Mouse (Mus musculus): Measurements from ENCODE around the gene Alox8. TPM values are rescaled to one million over a fixed set of nuclear protein-coding genes. Genes with fewer than 3 reads are reported as not detected.
A peak's percentile ranks its signal among the peaks of the same experiment; 100 is the strongest.

Alox8 gene
- polyA plus RNA-seq, 1 experiment from 2014 or later, result 0.20 TPM

GRCm38 (mm10) chr11:69218661-69219060 is 21.0 kb upstream of the Alox8 start:
- Histone ChIP-seq H3K36me3 (no peaks in the 10 kb centered on the region), H3K4me1 (no peaks in the 10 kb centered on the region), H3K9ac (no peak overlapping the region), H3K4me2 (no peak overlapping the region), H3K4me3 (no peak overlapping the region), H3K27ac (no peak overlapping the region), H3K27me3 (no peaks in the 10 kb centered on the region), H3K9me3 (no peaks in the 10 kb centered on the region)
- WGBS, result 50% methylated on average over 2 of the region's 2 CpGs
- ATAC-seq (ENCODE audit: insufficient number of reproducible peaks, low FRiP score, low TSS enrichment, low read depth), result no peak

- ATAC-seq (ENCODE audit: insufficient number of reproducible peaks, low FRiP score, low TSS enrichment, low read depth), result no peak
- H3K4me1 ChIP-seq, result no peaks in the 10 kb centered on the region
- 87% methylated on average over 5 of the region's 5 CpGs for WGBS
- H3K4me3 ChIP-seq, result no peak overlapping the region
- H3K9me3 ChIP-seq, result no peaks in the 10 kb centered on the region
- no peak overlapping the region for H3K4me2 ChIP-seq
- no peak overlapping the region for H3K27ac ChIP-seq
- H3K9ac ChIP-seq, result no peak overlapping the region
- no peaks in the 10 kb centered on the region for H3K27me3 ChIP-seq
- no peaks in the 10 kb centered on the region for H3K36me3 ChIP-seq
Observed at GRCm38 (mm10) chr11:69217411-69217810, 19.8 kb upstream of the Alox8 start.

- Histone ChIP-seq H3K27ac (no peak overlapping the region), H3K4me3 (peak overlapping the region; percentile 11), H3K4me1 (no peaks in the 10 kb centered on the region), H3K36me3 (no peaks in the 10 kb centered on the region), H3K9me3 (no peaks in the 10 kb centered on the region), H3K9ac (no peak overlapping the region), H3K27me3 (no peaks in the 10 kb centered on the region), H3K4me2 (0 out of 2 replicates have a peak overlapping the region, but pooled peaks have one; percentile 22)
- WGBS, result 20% methylated on average over 2 of the region's 2 CpGs
- ATAC-seq (ENCODE audit: insufficient number of reproducible peaks, low FRiP score, low TSS enrichment, low read depth), result no peak
Observed at GRCm38 (mm10) chr11:69211431-69211830, 13.8 kb upstream of the Alox8 start.

- no peak overlapping the region for H3K4me2 ChIP-seq
- H3K27me3 ChIP-seq, result peaks cover 15% of the 10 kb centered on the region
- no peak overlapping the region for H3K27ac ChIP-seq
- no peak for ATAC-seq (ENCODE audit: insufficient number of reproducible peaks, low FRiP score, low TSS enrichment, low read depth)
- no peaks in the 10 kb centered on the region for H3K9me3 ChIP-seq
- peaks cover 1% of the 10 kb centered on the region; the same call in 1 of the 2 replicates for H3K4me1 ChIP-seq
- no peaks in the 10 kb centered on the region for H3K36me3 ChIP-seq
- H3K4me3 ChIP-seq, result no peak overlapping the region
- no peak overlapping the region for H3K9ac ChIP-seq
- WGBS, result 75% methylated on average over 13 of the region's 13 CpGs
Observed at GRCm38 (mm10) chr11:69202469-69203230, 5.0 kb upstream of the Alox8 start.

GRCm38 (mm10) chr11:69200231-69200630 is 2.6 kb upstream of the Alox8 start:
- peaks cover 32% of the 10 kb centered on the region for H3K27me3 ChIP-seq
- no peak overlapping the region for H3K4me3 ChIP-seq
- no peak overlapping the region for H3K4me2 ChIP-seq
- H3K4me1 ChIP-seq, result peaks cover 11% of the 10 kb centered on the region; the same call in 1 of the 2 replicates
- WGBS, result 49% methylated on average over 6 of the region's 6 CpGs
- H3K9ac ChIP-seq, result no peak overlapping the region
- no peak overlapping the region for H3K27ac ChIP-seq
- H3K9me3 ChIP-seq, result no peaks in the 10 kb centered on the region
- no peaks in the 10 kb centered on the region for H3K36me3 ChIP-seq
- no peak for ATAC-seq (ENCODE audit: insufficient number of reproducible peaks, low FRiP score, low TSS enrichment, low read depth)

GRCm38 (mm10) chr11:69199251-69199650 is 1.6 kb upstream of the Alox8 start:
- Histone ChIP-seq H3K4me2 (no peak overlapping the region), H3K36me3 (no peaks in the 10 kb centered on the region), H3K27ac (no peak overlapping the region), H3K4me1 (peaks cover 11% of the 10 kb centered on the region; the same call in 1 of the 2 replicates), H3K9ac (no peak overlapping the region), H3K4me3 (no peak overlapping the region), H3K27me3 (peaks cover 32% of the 10 kb centered on the region), H3K9me3 (no peaks in the 10 kb centered on the region)
- no peak for ATAC-seq (ENCODE audit: insufficient number of reproducible peaks, low FRiP score, low TSS enrichment, low read depth)
- WGBS, result 75% methylated on average over 1 of the region's 1 CpGs

- no peak for ATAC-seq (ENCODE audit: insufficient number of reproducible peaks, low FRiP score, low TSS enrichment, low read depth)
Observed at GRCm38 (mm10) chr11:69197194-69197593, 449 bp downstream of the Alox8 start.

GRCm38 (mm10) chr11:69196766-69197165 is 877 bp downstream of the Alox8 start:
- Histone ChIP-seq H3K9ac (no peak overlapping the region), H3K9me3 (no peaks in the 10 kb centered on the region), H3K27me3 (peaks cover 32% of the 10 kb centered on the region), H3K4me2 (peak overlapping the region; percentile 41), H3K4me3 (no peak overlapping the region), H3K36me3 (no peaks in the 10 kb centered on the region), H3K27ac (no peak overlapping the region), H3K4me1 (peaks cover 11% of the 10 kb centered on the region; the same call in 1 of the 2 replicates)
- WGBS, result 10% methylated on average over 5 of the region's 5 CpGs
- no peak for ATAC-seq (ENCODE audit: insufficient number of reproducible peaks, low FRiP score, low TSS enrichment, low read depth)

More at GRCm38 (mm10) chr11:69197194-69197593, 449 bp downstream of the Alox8 start:
- Histone ChIP-seq H3K36me3 (no peaks in the 10 kb centered on the region), H3K4me2 (peak overlapping the region; percentile 41), H3K27ac (no peak overlapping the region), H3K4me1 (peaks cover 11% of the 10 kb centered on the region; the same call in 1 of the 2 replicates), H3K4me3 (peak overlapping the region; percentile 25), H3K9me3 (no peaks in the 10 kb centered on the region), H3K9ac (no peak overlapping the region), H3K27me3 (peaks cover 32% of the 10 kb centered on the region)
- 1% methylated on average over 14 of the region's 14 CpGs for WGBS

GRCm38 (mm10) chr11:69192840-69193239 is 4.8 kb downstream of the Alox8 start:
- Histone ChIP-seq H3K9me3 (no peaks in the 10 kb centered on the region), H3K27ac (no peak overlapping the region), H3K9ac (no peak overlapping the region), H3K4me1 (peaks cover 11% of the 10 kb centered on the region; the same call in 1 of the 2 replicates), H3K4me2 (no peak overlapping the region), H3K4me3 (no peak overlapping the region), H3K27me3 (peaks cover 22% of the 10 kb centered on the region), H3K36me3 (no peaks in the 10 kb centered on the region)
- 10% methylated on average over 1 of the region's 1 CpGs for WGBS
- ATAC-seq (ENCODE audit: insufficient number of reproducible peaks, low FRiP score, low TSS enrichment, low read depth), result no peak

- Histone ChIP-seq H3K4me3 (no peak overlapping the region), H3K9ac (no peak overlapping the region), H3K9me3 (no peaks in the 10 kb centered on the region), H3K27ac (no peak overlapping the region), H3K4me1 (no peaks in the 10 kb centered on the region), H3K4me2 (no peak overlapping the region), H3K36me3 (no peaks in the 10 kb centered on the region), H3K27me3 (no peaks in the 10 kb centered on the region)
- WGBS, result 83% methylated on average over 6 of the region's 6 CpGs
- no peak for ATAC-seq (ENCODE audit: insufficient number of reproducible peaks, low FRiP score, low TSS enrichment, low read depth)
Observed at GRCm38 (mm10) chr11:69185936-69186335, 11.7 kb downstream of the Alox8 start.

- Histone ChIP-seq H3K36me3 (no peaks in the 10 kb centered on the region), H3K9me3 (no peaks in the 10 kb centered on the region), H3K4me1 (no peaks in the 10 kb centered on the region), H3K4me2 (no peak overlapping the region), H3K9ac (no peak overlapping the region), H3K27ac (no peak overlapping the region), H3K4me3 (no peak overlapping the region), H3K27me3 (no peaks in the 10 kb centered on the region)
- 88% methylated on average over 5 of the region's 5 CpGs for WGBS
- ATAC-seq (ENCODE audit: insufficient number of reproducible peaks, low FRiP score, low TSS enrichment, low read depth), result no peak
Observed at GRCm38 (mm10) chr11:69185031-69185430, 12.6 kb downstream of the Alox8 start.

- 87% methylated on average over 4 of the region's 4 CpGs for WGBS
- Histone ChIP-seq H3K4me3 (no peak overlapping the region), H3K36me3 (no peaks in the 10 kb centered on the region), H3K27ac (no peak overlapping the region), H3K4me1 (no peaks in the 10 kb centered on the region), H3K4me2 (no peak overlapping the region), H3K27me3 (no peaks in the 10 kb centered on the region), H3K9ac (no peak overlapping the region), H3K9me3 (no peaks in the 10 kb centered on the region)
- no peak for ATAC-seq (ENCODE audit: insufficient number of reproducible peaks, low FRiP score, low TSS enrichment, low read depth)
Observed at GRCm38 (mm10) chr11:69180120-69180519, 17.5 kb downstream of the Alox8 start.

All from limb, embryonic 15.5 days (tissue).